Mouse (Mus musculus) midbrain, embryonic 16.5 days (tissue): Measurements from ENCODE around the gene Trpm1. TPM values are rescaled to one million over a fixed set of nuclear protein-coding genes. Genes with fewer than 3 reads are reported as not detected.

ENCODE experiments used
- ATAC-seq: fragments of 200-750 bp; cut with Nextera tagmentation; 2 replicates; pipeline ENCODE4 v1.8.0; 2017; ENCODE audit warnings: moderate TSS enrichment
- H3K27ac ChIP-seq: fragments of 300-500 bp; sonication (generic); 2 replicates; pipeline ENCODE4 v1.5.1; 2014; ENCODE audit warnings: mild to moderate bottlenecking, low read length, mixed read lengths
- H3K27me3 ChIP-seq: fragments of 300-500 bp; sonication (generic); 2 replicates; pipeline ENCODE4 v1.6.1; 2014; ENCODE audit warnings: low read depth, low read length, mixed read lengths; ENCODE audit not compliant: control insufficient read depth, insufficient read depth
- H3K36me3 ChIP-seq: fragments of 300-500 bp; sonication (generic); 2 replicates; pipeline ENCODE4 v1.6.1; 2014; ENCODE audit warnings: mild to moderate bottlenecking, low read length, moderate library complexity, mixed read lengths; ENCODE audit not compliant: control insufficient read depth, insufficient read depth
- H3K4me1 ChIP-seq: fragments of 300-500 bp; sonication (generic); 2 replicates; pipeline ENCODE4 v1.6.1; 2014; ENCODE audit warnings: mild to moderate bottlenecking, low read length, mixed read lengths; ENCODE audit not compliant: control insufficient read depth, insufficient read depth
- H3K4me2 ChIP-seq: fragments of 300-500 bp; sonication (generic); 2 replicates; pipeline ENCODE4 v1.6.1; 2014; ENCODE audit warnings: mild to moderate bottlenecking, low read length, mixed read lengths
- H3K4me3 ChIP-seq: fragments of 300-500 bp; sonication (generic); 2 replicates; pipeline ENCODE4 v1.5.1; 2014; ENCODE audit warnings: low read depth, mild to moderate bottlenecking, low read length, moderate library complexity, mixed read lengths
- H3K9ac ChIP-seq: fragments of 300-500 bp; sonication (generic); 2 replicates; pipeline ENCODE4 v1.6.1; 2014; ENCODE audit warnings: low read depth, low read length, mixed read lengths
- H3K9me3 ChIP-seq: fragments of 300-500 bp; sonication (generic); replicated peaks from 2 replicates; pipeline ENCODE4 v1.6.1; 2014; ENCODE audit warnings: mild to moderate bottlenecking, low read length, mixed read lengths; ENCODE audit not compliant: control insufficient read depth, poor library complexity, severe bottlenecking
- WGBS: fragments of 180-500 bp; shearing (Covaris S2); extraction: QIAGEN DNeasy Blood & Tissue Kit; methylation state at CpG from one replicate; pipeline ENCODE4 v1.1.7; 2014; 5-methylcytosine and 5-hydroxymethylcytosine counted together
- polyA plus RNA-seq: library from polyadenylated mRNA; unstranded; fragments of >200 nt; fragmentation: Nextera tagmentation; extraction: Ambion mirVana; gene quantifications from 2 replicates; pipeline ENCODE4 v1.2.1, GENCODE M21; 2015

The Trpm1 gene
- polyA plus RNA-seq, 1 experiment from 2014 or later, result 0.20 TPM

- ATAC-seq, result no peak
- Histone ChIP-seq H3K4me2 (no peak overlapping the region), H3K9me3 (no peaks in the 10 kb centered on the region), H3K36me3 (no peaks in the 10 kb centered on the region), H3K4me3 (no peak overlapping the region), H3K9ac (no peak overlapping the region), H3K27ac (no peak overlapping the region), H3K27me3 (no peaks in the 10 kb centered on the region), H3K4me1 (no peaks in the 10 kb centered on the region)
- WGBS, result 89% methylated on average over 7 of the region's 7 CpGs
These were observed 66.1 kb downstream of the Trpm1 start for GRCm38 (mm10) chr7:64219765-64220164.

- 96% methylated on average over 5 of the region's 5 CpGs for WGBS
- no peaks in the 10 kb centered on the region for H3K9me3 ChIP-seq
These were observed 69.6 kb downstream of the Trpm1 start for GRCm38 (mm10) chr7:64223215-64223614.

GRCm38 (mm10) chr7:64226339-64227194 is 72.9 kb downstream of the Trpm1 start:
- Histone ChIP-seq H3K27ac (no peak overlapping the region), H3K27me3 (no peaks in the 10 kb centered on the region), H3K4me3 (no peak overlapping the region), H3K36me3 (no peaks in the 10 kb centered on the region), H3K9me3 (no peaks in the 10 kb centered on the region), H3K4me2 (no peak overlapping the region), H3K9ac (no peak overlapping the region), H3K4me1 (no peaks in the 10 kb centered on the region)
- WGBS, result 64% methylated on average over 27 of the region's 27 CpGs
- no peak for ATAC-seq

More at GRCm38 (mm10) chr7:64223215-64223614, 69.6 kb downstream of the Trpm1 start:
- Histone ChIP-seq H3K4me1 (no peaks in the 10 kb centered on the region), H3K27me3 (no peaks in the 10 kb centered on the region), H3K27ac (no peak overlapping the region), H3K4me2 (no peak overlapping the region), H3K36me3 (no peaks in the 10 kb centered on the region), H3K4me3 (no peak overlapping the region), H3K9ac (no peak overlapping the region)
- ATAC-seq, result no peak

- no peak for ATAC-seq
- Histone ChIP-seq H3K4me2 (no peak overlapping the region), H3K36me3 (no peaks in the 10 kb centered on the region), H3K27ac (no peak overlapping the region), H3K9me3 (no peaks in the 10 kb centered on the region), H3K4me3 (no peak overlapping the region), H3K4me1 (no peaks in the 10 kb centered on the region), H3K9ac (no peak overlapping the region), H3K27me3 (no peaks in the 10 kb centered on the region)
- WGBS, result 89% methylated on average over 5 of the region's 5 CpGs
These were observed 74.0 kb downstream of the Trpm1 start for GRCm38 (mm10) chr7:64227586-64227985.

GRCm38 (mm10) chr7:64228300-64228699 is 74.7 kb downstream of the Trpm1 start:
- WGBS, result 81% methylated on average over 2 of the region's 2 CpGs
- Histone ChIP-seq H3K27ac (no peak overlapping the region), H3K9ac (no peak overlapping the region), H3K9me3 (no peaks in the 10 kb centered on the region), H3K4me1 (no peaks in the 10 kb centered on the region), H3K27me3 (no peaks in the 10 kb centered on the region), H3K36me3 (no peaks in the 10 kb centered on the region), H3K4me3 (no peak overlapping the region), H3K4me2 (no peak overlapping the region)
- ATAC-seq, result no peak

GRCm38 (mm10) chr7:64229911-64230310 is 76.3 kb downstream of the Trpm1 start:
- no peak overlapping the region for H3K4me2 ChIP-seq
- H3K27me3 ChIP-seq, result no peaks in the 10 kb centered on the region
- no peak for ATAC-seq
- H3K9me3 ChIP-seq, result no peaks in the 10 kb centered on the region
- no peaks in the 10 kb centered on the region for H3K4me1 ChIP-seq
- 93% methylated on average over 8 of the region's 8 CpGs for WGBS
- no peak overlapping the region for H3K9ac ChIP-seq
- H3K27ac ChIP-seq, result no peak overlapping the region
- no peak overlapping the region for H3K4me3 ChIP-seq
- no peaks in the 10 kb centered on the region for H3K36me3 ChIP-seq

- no peak for ATAC-seq
- Histone ChIP-seq H3K27me3 (no peaks in the 10 kb centered on the region), H3K4me3 (no peak overlapping the region), H3K27ac (no peak overlapping the region), H3K4me2 (no peak overlapping the region), H3K9me3 (no peaks in the 10 kb centered on the region), H3K36me3 (no peaks in the 10 kb centered on the region), H3K9ac (no peak overlapping the region), H3K4me1 (no peaks in the 10 kb centered on the region)
- 100% methylated on average over 1 of the region's 1 CpGs for WGBS
These were observed 77.4 kb downstream of the Trpm1 start for GRCm38 (mm10) chr7:64231001-64231400.

- Histone ChIP-seq H3K4me3 (no peak overlapping the region), H3K27me3 (no peaks in the 10 kb centered on the region), H3K27ac (no peak overlapping the region), H3K4me1 (no peaks in the 10 kb centered on the region), H3K9me3 (no peaks in the 10 kb centered on the region), H3K9ac (no peak overlapping the region), H3K36me3 (no peaks in the 10 kb centered on the region), H3K4me2 (no peak overlapping the region)
- ATAC-seq, result no peak
- 53% methylated on average over 2 of the region's 2 CpGs for WGBS
These were observed 78.4 kb downstream of the Trpm1 start for GRCm38 (mm10) chr7:64231996-64232395.

GRCm38 (mm10) chr7:64234310-64234820 is 80.7 kb downstream of the Trpm1 start:
- no peaks in the 10 kb centered on the region for H3K9me3 ChIP-seq
- no peaks in the 10 kb centered on the region for H3K4me1 ChIP-seq
- H3K4me3 ChIP-seq, result no peak overlapping the region
- no peaks in the 10 kb centered on the region for H3K27me3 ChIP-seq
- ATAC-seq, result no peak
- no peak overlapping the region for H3K27ac ChIP-seq
- H3K9ac ChIP-seq, result no peak overlapping the region
- H3K4me2 ChIP-seq, result no peak overlapping the region
- WGBS, result 93% methylated on average over 5 of the region's 5 CpGs
- H3K36me3 ChIP-seq, result no peaks in the 10 kb centered on the region
